Mouse (Mus musculus) forebrain, embryonic 10.5 days (tissue): ENCODE results near the gene Olfr1087. TPM values are rescaled to one million over a fixed set of nuclear protein-coding genes. Genes with fewer than 3 reads are reported as not detected.
"Not testable (repeated sequence)": the region's sequence is repeated elsewhere in the genome, so short reads cannot be mapped to it uniquely, and the experiment has no call there.

Experiments
- DNase-seq: peaks from one replicate; pipeline ENCODE4 v3.0.0-alpha.2; 2017; ENCODE audit warnings: low spot score; ENCODE audit errors: extremely low spot score
- H3K27ac ChIP-seq: fragments of 300-500 bp; sonication (generic); 2 replicates; pipeline ENCODE4 v1.5.1; 2016; ENCODE audit warnings: mild to moderate bottlenecking
- H3K27me3 ChIP-seq: fragments of 300-500 bp; sonication (generic); 2 replicates; pipeline ENCODE4 v1.6.1; 2016; ENCODE audit warnings: mild to moderate bottlenecking; ENCODE audit not compliant: poor library complexity, severe bottlenecking
- H3K36me3 ChIP-seq: fragments of 300-500 bp; sonication (generic); replicated peaks from 2 replicates; pipeline ENCODE4 v1.6.1; 2016; ENCODE audit warnings: mild to moderate bottlenecking, moderate library complexity
- H3K4me1 ChIP-seq: fragments of 300-500 bp; sonication (generic); 2 replicates; pipeline ENCODE4 v1.6.1; 2016
- H3K4me3 ChIP-seq: fragments of 300-500 bp; sonication (generic); 2 replicates; pipeline ENCODE4 v1.5.1; 2016; ENCODE audit warnings: mild to moderate bottlenecking, moderate library complexity
- H3K9me3 ChIP-seq: fragments of 300-500 bp; sonication (generic); 2 replicates; pipeline ENCODE4 v1.6.1; 2016; ENCODE audit warnings: mild to moderate bottlenecking, moderate library complexity
- WGBS: fragments of 180-500 bp; shearing (Covaris S2); methylation state at CpG from one replicate; pipeline ENCODE4 v1.1.7; 2016; 5-methylcytosine and 5-hydroxymethylcytosine counted together
- polyA plus RNA-seq: library from polyadenylated mRNA; unstranded; fragments of >200 nt; fragmentation: Nextera tagmentation; extraction: Ambion mirVana; gene quantifications from 2 replicates; pipeline ENCODE4 v1.2.1, GENCODE M21; 2016

Gene Olfr1087
- polyA plus RNA-seq: not detected in 2 replicates

DNA sequence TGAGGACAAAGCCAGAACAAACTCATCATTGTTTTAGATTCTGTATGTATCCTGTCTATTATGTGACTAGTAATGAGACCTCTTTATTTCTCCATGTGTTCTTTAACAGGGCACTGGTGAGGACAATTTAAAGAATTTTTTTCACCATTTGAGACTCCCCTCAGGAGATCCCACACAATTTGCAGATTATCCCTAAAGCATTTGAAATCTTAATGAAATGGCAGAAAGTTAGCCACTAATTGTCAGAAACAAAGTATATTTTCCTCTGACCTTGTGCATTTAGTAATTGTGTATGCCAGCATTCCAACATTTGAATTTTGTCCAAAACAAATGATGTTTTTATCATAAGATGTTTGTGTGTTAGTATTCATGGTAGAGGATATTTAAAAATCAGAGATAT, at the start of gene Olfr1087:
TSS of gene Olfr1087 (minus strand) at position 101 of the 400 bp plus-strand sequence.
- no peak within 1 kb of the TSS for H3K27ac ChIP-seq

DNA sequence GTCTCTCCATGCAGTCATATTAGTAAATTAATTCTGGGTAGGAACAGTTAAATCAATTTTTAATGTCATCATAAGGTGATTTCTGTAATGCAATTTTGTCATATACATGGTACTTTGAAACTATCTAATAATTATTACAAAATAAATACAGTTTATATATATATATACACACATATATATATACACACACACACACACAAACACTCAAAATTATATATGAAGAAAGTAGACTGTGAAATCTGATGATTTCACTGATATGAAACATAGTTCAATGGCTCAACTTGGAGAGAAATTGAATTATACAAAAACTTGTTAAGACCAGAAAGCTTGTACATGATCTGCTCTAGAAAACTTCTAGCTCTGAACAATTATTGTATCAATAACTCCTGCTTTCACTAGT, 35.4 kb upstream of the Olfr1087 start, which contains the start of gene Olfr1089:
TSS of gene Olfr1089 (minus strand) at position 101 of the 400 bp plus-strand sequence.
- H3K27me3 ChIP-seq: no peaks in the 10 kb centered on the region
- H3K27ac ChIP-seq: no peak within 1 kb of the TSS
- H3K4me1 ChIP-seq: no peaks in the 10 kb centered on the region
- no peak within 1 kb of the TSS for H3K4me3 ChIP-seq
- H3K9me3 ChIP-seq: no peaks in the 10 kb centered on the region
- DNase-seq: no peak
- no peaks in the 10 kb centered on the region for H3K36me3 ChIP-seq

More for the DNA sequence above, at the start of gene Olfr1087:
- Histone ChIP-seq H3K27me3 (no peaks in the 10 kb centered on the region), H3K36me3 (no peaks in the 10 kb centered on the region), H3K4me3 (no peak within 1 kb of the TSS), H3K9me3 (no peaks in the 10 kb centered on the region), H3K4me1 (no peaks in the 10 kb centered on the region)
- DNase-seq: no peak

DNA sequence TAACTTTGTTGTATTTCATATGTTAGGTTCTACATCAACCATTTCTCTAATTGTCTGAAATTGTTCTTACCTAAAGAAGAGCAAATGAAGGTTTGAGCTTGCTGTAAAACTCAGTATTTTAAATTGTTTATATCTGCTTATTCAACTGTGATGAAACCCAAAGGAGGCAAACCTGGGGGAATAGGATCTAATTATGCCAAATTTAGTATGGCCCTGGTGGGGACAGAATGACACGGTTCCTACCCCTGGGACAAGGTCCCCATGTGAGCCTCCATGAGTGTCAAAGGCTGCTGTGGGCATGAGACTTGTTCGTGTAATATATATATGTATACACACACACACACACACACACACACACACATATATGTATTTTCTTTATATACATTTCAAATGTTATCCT, 18.2 kb downstream of the Olfr1087 start, which contains the start of gene Olfr1086:
TSS of gene Olfr1086 (minus strand) at position 101 of the 400 bp plus-strand sequence.
- H3K36me3 ChIP-seq: no peaks in the 10 kb centered on the region
- H3K27ac ChIP-seq: no peak within 1 kb of the TSS
- WGBS: 80% methylated on average over 2 of the region's 2 CpGs
- DNase-seq: no peak
- H3K4me1 ChIP-seq: no peaks in the 10 kb centered on the region
- no peak within 1 kb of the TSS for H3K4me3 ChIP-seq
- no peaks in the 10 kb centered on the region for H3K27me3 ChIP-seq
- H3K9me3 ChIP-seq: no peaks in the 10 kb centered on the region

DNA sequence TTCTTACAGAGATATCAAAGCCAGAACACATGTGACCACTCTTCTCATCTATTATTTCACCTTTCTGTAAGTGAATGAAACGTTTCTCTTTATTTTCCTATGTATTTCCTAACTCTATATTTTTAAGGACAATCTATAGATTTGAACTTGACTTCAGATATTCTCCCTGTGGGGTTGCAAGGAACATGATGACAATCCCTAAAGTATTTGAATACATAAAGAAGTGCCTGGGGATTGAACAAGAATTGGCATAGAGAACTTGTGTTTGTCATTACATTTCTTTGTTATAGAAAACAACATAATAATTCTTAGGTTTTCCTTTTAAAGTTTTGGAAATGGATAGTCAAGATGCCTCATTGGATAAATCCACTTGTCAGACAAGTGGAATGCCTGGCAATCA, 36.3 kb downstream of the Olfr1087 start, which contains the start of gene Olfr1085:
TSS of gene Olfr1085 (minus strand) at position 101 of the 400 bp plus-strand sequence.
- Histone ChIP-seq H3K36me3 (no peaks in the 10 kb centered on the region), H3K27me3 (no peaks in the 10 kb centered on the region), H3K4me1 (no peaks in the 10 kb centered on the region), H3K27ac (no peak within 1 kb of the TSS), H3K4me3 (no peak within 1 kb of the TSS), H3K9me3 (no peaks in the 10 kb centered on the region)
- no peak for DNase-seq
- whole genome bisulfite sequencing: 42% methylated on average over 1 of the region's 1 CpGs

DNA sequence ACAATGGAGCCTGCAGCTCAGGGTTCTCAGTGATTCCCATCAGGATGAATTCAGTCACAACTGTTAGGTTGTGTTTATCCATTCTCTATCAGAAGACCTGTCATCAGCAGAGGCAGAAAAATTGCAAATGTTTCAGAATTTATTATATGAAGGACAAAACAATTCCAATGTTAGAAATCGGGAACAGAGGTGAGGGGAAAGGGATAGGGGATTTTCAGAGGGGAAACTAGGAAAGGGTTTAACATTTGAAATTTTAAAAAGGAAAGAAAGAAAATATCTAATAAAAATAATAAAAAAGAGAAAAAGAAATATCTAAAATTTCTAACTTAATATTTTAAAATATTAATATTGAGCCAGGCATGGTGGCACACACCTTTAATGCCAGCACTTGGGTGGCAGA, 58.6 kb downstream of the Olfr1087 start, which contains the start of gene Olfr1084:
TSS of gene Olfr1084 (minus strand) at position 101 of the 400 bp plus-strand sequence.
- H3K27me3 ChIP-seq, H3K4me1 ChIP-seq, H3K36me3 ChIP-seq, H3K9me3 ChIP-seq, DNase-seq, H3K27ac ChIP-seq, H3K4me3 ChIP-seq: not testable (repeated sequence)
- WGBS: 87% methylated on average over 1 of the region's 1 CpGs

Other genes with a start within 250 kb of the Olfr1087 start
- not detected in 2 replicates for gene Olfr1065, start 247.8 kb downstream of the Olfr1087 start, polyA plus RNA-seq
- gene Olfr1066, start 242.1 kb downstream of the Olfr1087 start, polyA plus RNA-seq: not detected in 2 replicates
- gene Olfr228, start 211.0 kb downstream of the Olfr1087 start, polyA plus RNA-seq: not detected in 2 replicates
- gene Olfr1076, start 189.9 kb downstream of the Olfr1087 start, polyA plus RNA-seq: not detected in 2 replicates
- not detected in 2 replicates for gene Olfr1079, start 155.9 kb downstream of the Olfr1087 start, polyA plus RNA-seq
- gene Olfr1080, start 140.2 kb downstream of the Olfr1087 start, polyA plus RNA-seq: not detected in 2 replicates
- gene Olfr1082, start 99.4 kb downstream of the Olfr1087 start, polyA plus RNA-seq: not detected in 2 replicates
- gene Olfr1084, start 58.7 kb downstream of the Olfr1087 start, polyA plus RNA-seq: not detected in 2 replicates
- not detected in 2 replicates for gene Olfr1085, start 36.4 kb downstream of the Olfr1087 start, polyA plus RNA-seq
- gene Olfr1086, start 18.3 kb downstream of the Olfr1087 start, polyA plus RNA-seq: not detected in 2 replicates
- not detected in 2 replicates for gene Olfr1089, start 35.3 kb upstream of the Olfr1087 start, polyA plus RNA-seq
- gene Olfr1090, start 60.6 kb upstream of the Olfr1087 start, polyA plus RNA-seq: not detected in 2 replicates
- gene Olfr1093, start 84.1 kb upstream of the Olfr1087 start, polyA plus RNA-seq: not detected in 2 replicates
- gene Olfr141, start 111.6 kb upstream of the Olfr1087 start, polyA plus RNA-seq: not detected in 2 replicates
- not detected in 2 replicates for gene Olfr1094, start 126.3 kb upstream of the Olfr1087 start, polyA plus RNA-seq
- gene Olfr1095, start 153.3 kb upstream of the Olfr1087 start, polyA plus RNA-seq: not detected in 2 replicates
- not detected in 2 replicates for gene Gm13723, start 176.4 kb upstream of the Olfr1087 start, polyA plus RNA-seq
- not detected in 2 replicates for gene Olfr1097, start 193.8 kb upstream of the Olfr1087 start, polyA plus RNA-seq
- not detected in 2 replicates for gene Olfr1098, start 226.2 kb upstream of the Olfr1087 start, polyA plus RNA-seq